Mouse (Mus musculus): ENCODE data around the gene Zfp1.

- TF ChIP-seq CTCF (IDR thresholded peaks at IDR 0.05; ENCODE audit: low read depth, low read length) (no peak), POLR2A (IDR thresholded peaks at IDR 0.05; ENCODE audit: extremely low read depth, insufficient read depth, low read length) (no peak)
Observed at GRCm38 (mm10) chr8:111642939-111643263, 300 bp upstream of the Zfp1 start.

Measured in liver, adult 2 months (tissue).